Mouse (Mus musculus) ovary, postnatal 14 days (tissue): Measurements from ENCODE around the gene Zfp36l3.
"Not testable (repeated sequence)": the region's sequence is repeated elsewhere in the genome, so short reads cannot be mapped to it uniquely, and the experiment has no call there.

Source experiments
- DNase-seq: peaks from one replicate; pipeline ENCODE4 v3.0.0; 2022; ENCODE audit warnings: low spot score

Gene Zfp36l3

DNA sequence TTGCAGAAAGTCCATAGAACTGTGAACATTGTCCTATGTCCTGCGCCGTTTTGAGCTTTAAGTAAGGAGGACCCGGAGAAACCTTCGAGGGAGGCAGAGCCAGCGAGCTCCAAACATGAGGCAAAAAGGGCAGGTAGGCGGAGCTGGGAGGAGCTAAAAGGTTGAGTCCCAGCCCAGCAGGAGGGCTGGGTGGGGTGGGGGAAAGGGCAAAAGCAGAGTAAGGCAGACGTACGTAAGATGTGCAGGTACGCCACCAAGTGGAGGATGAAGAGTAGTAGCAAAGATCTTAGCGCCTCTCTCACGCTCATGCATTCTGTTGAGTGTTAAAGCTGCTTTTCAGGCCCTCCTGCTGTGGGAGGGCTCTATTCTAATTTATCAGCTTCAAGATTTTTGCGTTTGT lies at the start of gene Zfp36l3:
TSS of gene Zfp36l3 (minus strand) at position 119 of the 400 bp plus-strand sequence.
- DNase-seq: no peak

DNA sequence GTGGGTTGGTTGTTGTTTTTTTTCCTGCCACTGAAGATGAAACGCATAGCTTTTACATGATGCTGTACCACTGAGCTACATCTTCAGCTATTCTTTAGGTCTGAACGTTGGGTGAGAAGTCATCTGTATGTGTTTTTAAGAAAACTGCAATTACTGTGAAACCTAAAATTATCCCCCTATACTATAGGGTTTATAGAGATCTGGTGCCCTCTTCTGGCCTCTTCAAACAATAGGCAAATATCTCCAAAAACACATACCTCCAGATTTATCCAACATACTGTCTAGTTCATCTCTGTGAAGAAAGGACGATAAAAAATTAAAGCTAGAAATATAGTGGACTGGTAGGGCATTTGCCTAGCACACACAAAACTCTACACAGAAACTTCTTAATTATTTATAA lies 22.9 kb upstream of the Zfp36l3 start:
- no peak for DNase-seq

- DNase-seq: not testable (repeated sequence)
Observed at GRCm38 (mm10) chrX:53797519-53797918, 21.3 kb upstream of the Zfp36l3 start, which contains the start of gene Xlr. Gene Xlr (minus strand): TSS chrX:53797706.

DNA sequence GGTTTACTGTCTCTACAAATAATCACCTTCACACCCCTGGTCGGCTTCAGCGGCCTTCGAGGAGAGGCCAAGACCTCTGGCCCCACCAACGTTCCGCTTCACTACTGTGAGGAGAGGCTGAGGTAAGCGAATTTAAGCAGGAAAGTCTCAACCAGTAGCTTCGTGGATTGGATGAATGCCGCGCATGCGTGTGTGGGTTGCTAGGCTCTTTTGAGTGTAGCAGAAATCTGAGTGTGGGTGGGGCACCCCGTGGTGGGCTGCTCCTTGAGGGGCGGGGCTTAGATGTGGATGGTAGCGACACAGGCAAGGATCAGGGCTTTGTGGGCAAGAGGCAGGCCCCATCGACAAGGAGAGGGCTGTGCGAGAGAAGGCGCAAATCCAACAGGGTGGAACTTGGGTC lies 18.5 kb downstream of the Zfp36l3 start, which contains the start of gene 1700013H16Rik:
TSS of gene 1700013H16Rik (minus strand) at position 96 of the 400 bp plus-strand sequence.
- DNase-seq: no peak

- DNase-seq: no peak
Observed at GRCm38 (mm10) chrX:53752851-53753250, 23.3 kb downstream of the Zfp36l3 start.

DNA sequence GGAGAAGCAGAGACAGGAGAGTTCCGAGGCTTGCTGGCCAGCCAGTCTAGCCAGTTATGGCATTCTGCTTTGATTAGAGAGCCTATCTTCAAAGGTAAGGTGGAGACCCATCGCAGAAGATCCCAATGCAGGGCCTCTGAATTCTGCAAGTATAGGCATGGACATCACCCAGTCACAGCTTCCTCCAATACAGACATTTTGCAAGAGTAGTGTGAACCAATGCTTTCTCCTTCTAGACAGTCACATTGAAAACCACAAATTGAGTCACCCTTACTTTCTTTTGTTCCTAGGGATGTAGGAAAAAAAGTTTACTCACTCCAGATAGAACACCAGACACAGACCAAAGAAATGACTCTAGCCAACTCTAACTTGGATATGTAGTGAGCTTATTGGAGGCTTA lies 47.2 kb downstream of the Zfp36l3 start:
- no peak for DNase-seq

DNA sequence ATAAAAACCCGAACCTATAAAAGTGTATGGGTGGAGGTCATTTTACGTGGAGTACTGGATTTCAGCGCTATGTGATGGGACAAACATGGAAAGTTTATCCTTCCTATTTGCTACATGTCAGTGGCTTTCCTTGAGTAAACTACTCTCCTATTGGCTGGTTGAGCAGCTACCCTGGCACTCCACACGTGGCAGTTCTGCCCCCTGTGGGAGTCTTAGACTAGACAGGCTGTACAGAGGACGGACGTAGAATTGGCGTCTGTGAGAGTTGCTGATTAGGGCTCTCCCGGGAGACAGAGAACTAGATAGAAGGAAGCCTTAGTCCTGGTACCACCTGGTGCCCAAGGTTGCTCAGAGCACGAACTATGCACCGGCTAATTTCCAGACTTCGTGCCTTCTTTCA lies 51.6 kb downstream of the Zfp36l3 start, which contains the start of gene 4930502E18Rik:
TSS of gene 4930502E18Rik (plus strand) at position 231 of the 400 bp plus-strand sequence.
- DNase-seq: no peak
